Mouse (Mus musculus): ENCODE measurements around the gene Ephb6. TPM values are rescaled to one million over a fixed set of nuclear protein-coding genes. Genes with fewer than 3 reads are reported as not detected.

Gene Ephb6
- total and polyA plus RNA-seq, 3 experiments: 0.46 to 1.2 TPM; not detected in 1

GRCm38 (mm10) chr6:41641173-41641866 lies 36.0 kb downstream of the Ephb6 start:
- DNase-seq (ENCODE audit: low spot score) (no peak), ATAC-seq (ENCODE audit: extremely low read depth, insufficient number of reproducible peaks, low FRiP score, poor library complexity, severe bottlenecking) (no peak)
- TF ChIP-seq TAL1 (conservative IDR thresholded peaks at IDR 0.05; ENCODE audit: low read depth, low read length): no peak
- no peak for TF ChIP-seq POLR2AphosphoS5 (IDR thresholded peaks at IDR 0.05; ENCODE audit: insufficient replicate concordance, low read depth, low read length)
- TF ChIP-seq CTCF (IDR thresholded peaks at IDR 0.05; ENCODE audit: low read depth, low read length): no peak
- TF ChIP-seq GATA1 (IDR thresholded peaks at IDR 0.05; ENCODE audit: borderline replicate concordance, low read length): no peak
- no peak for TF ChIP-seq GATA2 (IDR thresholded peaks at IDR 0.05; ENCODE audit: borderline replicate concordance, low read depth, low read length)
- H3K4me1 ChIP-seq (ENCODE audit: insufficient read depth, low read depth, low read length): no peaks in the 10 kb centered on the region
- no peaks in the 10 kb centered on the region for H3K36me3 ChIP-seq (replicated peaks)
- H3K27me3 ChIP-seq (ENCODE audit: insufficient read depth, low read length): peaks cover 19% of the 10 kb centered on the region
- no peak overlapping the region for H3K4me3 ChIP-seq (ENCODE audit: low read depth, low read length)
- H3K9me3 ChIP-seq (replicated peaks): no peaks in the 10 kb centered on the region

DNA sequence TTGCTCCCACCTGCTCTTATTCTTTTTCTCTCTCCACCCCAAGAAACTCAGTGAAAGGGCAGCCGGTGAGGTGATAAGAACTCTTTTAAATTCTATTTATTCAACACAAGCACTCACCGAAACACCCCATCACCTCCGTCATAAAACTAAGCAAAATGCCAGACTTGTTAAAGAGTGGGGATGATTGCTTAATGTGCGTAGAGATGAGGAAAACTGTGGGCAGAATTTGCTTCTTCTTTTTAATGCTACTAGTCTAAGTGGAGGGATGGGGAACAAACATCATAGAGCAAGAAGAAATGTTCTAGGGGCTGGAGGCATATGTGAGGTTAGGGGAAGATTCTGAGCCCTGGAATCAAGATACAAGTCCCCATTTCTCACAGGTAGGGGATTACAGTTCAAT lies 37.5 kb downstream of the Ephb6 start:
- no peaks in the 10 kb centered on the region for H3K4me1 ChIP-seq (ENCODE audit: insufficient read depth, low read depth, low read length)
- no peaks in the 10 kb centered on the region for H3K9me3 ChIP-seq (replicated peaks)
- ATAC-seq (ENCODE audit: extremely low read depth, insufficient number of reproducible peaks, low FRiP score, poor library complexity, severe bottlenecking): no peak
- H3K27me3 ChIP-seq (ENCODE audit: insufficient read depth, low read length): peaks cover 22% of the 10 kb centered on the region
- no peaks in the 10 kb centered on the region for H3K36me3 ChIP-seq (replicated peaks)
- no peak for DNase-seq (ENCODE audit: low spot score)
- no peak overlapping the region for H3K4me3 ChIP-seq (ENCODE audit: low read depth, low read length)
- TF ChIP-seq GATA2 (IDR thresholded peaks at IDR 0.05; ENCODE audit: borderline replicate concordance, low read depth, low read length) (no peak), GATA1 (IDR thresholded peaks at IDR 0.05; ENCODE audit: borderline replicate concordance, low read length) (no peak), POLR2AphosphoS5 (IDR thresholded peaks at IDR 0.05; ENCODE audit: insufficient replicate concordance, low read depth, low read length) (no peak), CTCF (IDR thresholded peaks at IDR 0.05; ENCODE audit: low read depth, low read length) (no peak), TAL1 (conservative IDR thresholded peaks at IDR 0.05; ENCODE audit: low read depth, low read length) (no peak)

GRCm38 (mm10) chr6:41643227-41643626 lies 37.9 kb downstream of the Ephb6 start:
- no peak for DNase-seq (ENCODE audit: low spot score)
- H3K4me3 ChIP-seq (ENCODE audit: low read depth, low read length): no peak overlapping the region
- no peak for TF ChIP-seq GATA1 (IDR thresholded peaks at IDR 0.05; ENCODE audit: borderline replicate concordance, low read length)
- no peak for ATAC-seq (ENCODE audit: extremely low read depth, insufficient number of reproducible peaks, low FRiP score, poor library complexity, severe bottlenecking)
- no peaks in the 10 kb centered on the region for H3K4me1 ChIP-seq (ENCODE audit: insufficient read depth, low read depth, low read length)
- H3K27me3 ChIP-seq (ENCODE audit: insufficient read depth, low read length): peaks cover 18% of the 10 kb centered on the region
- H3K36me3 ChIP-seq (replicated peaks): no peaks in the 10 kb centered on the region
- no peaks in the 10 kb centered on the region for H3K9me3 ChIP-seq (replicated peaks)

DNA sequence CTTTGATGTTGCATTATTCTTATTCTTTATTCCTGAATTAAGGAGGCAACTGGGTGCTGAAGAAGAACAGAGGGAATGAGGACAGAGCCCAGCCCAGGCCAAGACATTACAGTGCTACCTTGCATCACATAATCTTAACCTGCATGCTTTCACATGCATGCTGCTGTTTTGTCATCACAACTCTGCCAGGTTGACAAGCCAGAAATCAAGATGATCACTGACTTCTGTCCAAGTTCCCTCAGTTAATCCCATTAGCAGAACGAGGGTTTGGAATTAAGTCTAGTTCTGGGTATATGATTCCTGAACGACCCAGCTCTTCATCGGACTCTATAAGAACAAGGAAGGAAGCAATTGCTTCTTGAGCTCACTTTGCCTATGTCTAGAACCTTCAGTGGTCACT lies 40.9 kb downstream of the Ephb6 start:
- no peak overlapping the region for H3K4me3 ChIP-seq (ENCODE audit: low read depth, low read length)
- no peak for TF ChIP-seq GATA2 (IDR thresholded peaks at IDR 0.05; ENCODE audit: borderline replicate concordance, low read depth, low read length)
- no peak for TF ChIP-seq GATA1 (IDR thresholded peaks at IDR 0.05; ENCODE audit: borderline replicate concordance, low read length)
- no peak for TF ChIP-seq TAL1 (conservative IDR thresholded peaks at IDR 0.05; ENCODE audit: low read depth, low read length)
- no peak for TF ChIP-seq CTCF (IDR thresholded peaks at IDR 0.05; ENCODE audit: low read depth, low read length)
- TF ChIP-seq POLR2AphosphoS5 (IDR thresholded peaks at IDR 0.05; ENCODE audit: insufficient replicate concordance, low read depth, low read length): no peak
- DNase-seq (ENCODE audit: low spot score) (no peak), ATAC-seq (ENCODE audit: extremely low read depth, insufficient number of reproducible peaks, low FRiP score, poor library complexity, severe bottlenecking) (no peak)
- H3K36me3 ChIP-seq (replicated peaks): no peaks in the 10 kb centered on the region
- no peaks in the 10 kb centered on the region for H3K9me3 ChIP-seq (replicated peaks)
- H3K4me1 ChIP-seq (ENCODE audit: insufficient read depth, low read depth, low read length): no peaks in the 10 kb centered on the region
- H3K27me3 ChIP-seq (ENCODE audit: insufficient read depth, low read length): peaks cover 16% of the 10 kb centered on the region; the same call in 1 of the 2 replicates

DNA sequence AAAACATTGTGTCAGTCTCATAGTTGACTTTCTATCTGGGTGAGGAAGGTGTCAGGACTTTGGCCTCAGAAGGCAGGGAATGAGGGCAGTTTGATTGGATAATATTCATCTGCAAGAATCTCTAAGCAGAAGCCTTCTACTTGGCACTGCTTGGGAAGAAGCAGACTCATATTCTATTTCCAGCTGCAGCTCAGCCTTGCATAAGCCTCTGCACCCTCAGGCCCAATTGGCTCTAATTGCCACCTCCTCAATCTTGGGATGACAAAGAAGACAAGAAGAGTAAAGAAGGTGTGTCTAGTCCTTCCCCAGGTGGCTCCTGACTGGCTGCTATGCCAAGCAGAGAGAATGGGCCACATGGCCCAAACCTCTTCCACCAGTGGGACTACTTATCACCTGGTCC lies 41.4 kb downstream of the Ephb6 start:
- TF ChIP-seq POLR2AphosphoS5 (IDR thresholded peaks at IDR 0.05; ENCODE audit: insufficient replicate concordance, low read depth, low read length) (no peak), TAL1 (conservative IDR thresholded peaks at IDR 0.05; ENCODE audit: low read depth, low read length) (no peak), GATA2 (IDR thresholded peaks at IDR 0.05; ENCODE audit: borderline replicate concordance, low read depth, low read length) (no peak), CTCF (IDR thresholded peaks at IDR 0.05; ENCODE audit: low read depth, low read length) (no peak)
- Histone ChIP-seq H3K4me3 (ENCODE audit: low read depth, low read length) (no peak overlapping the region), H3K9me3 (replicated peaks) (no peaks in the 10 kb centered on the region), H3K4me1 (ENCODE audit: insufficient read depth, low read depth, low read length) (no peaks in the 10 kb centered on the region), H3K27me3 (ENCODE audit: insufficient read depth, low read length) (peaks cover 16% of the 10 kb centered on the region; the same call in 1 of the 2 replicates), H3K36me3 (replicated peaks) (no peaks in the 10 kb centered on the region)
- no peak for DNase-seq (ENCODE audit: low spot score)
- ATAC-seq (ENCODE audit: extremely low read depth, insufficient number of reproducible peaks, low FRiP score, poor library complexity, severe bottlenecking): no peak

DNA sequence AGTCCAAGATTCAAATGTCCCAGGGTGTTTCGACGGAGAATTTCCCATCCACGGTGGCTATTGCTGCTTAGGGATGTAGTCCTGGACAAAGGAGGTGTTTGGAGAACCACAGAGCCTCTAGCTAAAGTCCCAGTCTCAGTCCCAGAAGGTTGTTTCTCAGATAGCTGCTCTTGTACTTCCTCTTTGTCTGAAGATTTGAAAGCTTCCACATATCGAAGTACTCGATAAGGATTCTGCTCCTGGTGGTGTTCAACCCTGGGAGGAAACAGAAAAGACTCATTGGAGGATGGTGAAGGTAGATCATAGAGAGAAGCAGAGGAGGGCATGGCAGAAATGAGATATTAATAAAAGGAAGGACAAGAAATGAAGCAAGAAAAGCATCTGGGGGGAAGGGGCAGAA lies 47.9 kb downstream of the Ephb6 start:
- DNase-seq (ENCODE audit: low spot score) (no peak), ATAC-seq (ENCODE audit: extremely low read depth, insufficient number of reproducible peaks, low FRiP score, poor library complexity, severe bottlenecking) (no peak)
- peaks cover 6% of the 10 kb centered on the region for H3K27me3 ChIP-seq (ENCODE audit: insufficient read depth, low read length)

More for the DNA sequence above, 47.9 kb downstream of the Ephb6 start:
- TF ChIP-seq GATA2 (IDR thresholded peaks at IDR 0.05; ENCODE audit: borderline replicate concordance, low read depth, low read length): no peak
- no peak for TF ChIP-seq TAL1 (conservative IDR thresholded peaks at IDR 0.05; ENCODE audit: low read depth, low read length)
- TF ChIP-seq CTCF (IDR thresholded peaks at IDR 0.05; ENCODE audit: low read depth, low read length): no peak
- no peak for TF ChIP-seq POLR2AphosphoS5 (IDR thresholded peaks at IDR 0.05; ENCODE audit: insufficient replicate concordance, low read depth, low read length)
- TF ChIP-seq GATA1 (IDR thresholded peaks at IDR 0.05; ENCODE audit: borderline replicate concordance, low read length): no peak
- H3K9me3 ChIP-seq (replicated peaks): no peaks in the 10 kb centered on the region
- H3K36me3 ChIP-seq (replicated peaks): no peaks in the 10 kb centered on the region
- H3K4me3 ChIP-seq (ENCODE audit: low read depth, low read length): no peak overlapping the region
- H3K4me1 ChIP-seq (ENCODE audit: insufficient read depth, low read depth, low read length): 0 out of 2 replicates have a peak, but pooled peaks cover 2% of the 10 kb centered on the region
